Mouse (Mus musculus) MEL (cell line): Measurements from ENCODE around the gene Nupr1l.

Experiments used
- CTCF ChIP-seq, 3 experiments: IDR thresholded peaks in 2 of 3; conservative IDR thresholded peaks in 1 of 3; 2 replicates each; pipeline ENCODE4 v1.5.1; 2011 to 2012; ENCODE audit warnings: low read length in 3 of 3, low read depth in 2 of 3, mild to moderate bottlenecking in 2 of 3, improper control_type of control experiment in 1 of 3, inconsistent platforms in 1 of 3, mixed read lengths in 1 of 3, moderate library complexity in 1 of 3; ENCODE audit not compliant: control insufficient read depth in 1 of 3, insufficient read depth in 1 of 3, poor library complexity in 1 of 3, severe bottlenecking in 1 of 3
- EP300 ChIP-seq, 2 experiments: IDR thresholded peaks; 2 replicates each; pipeline ENCODE4 v1.6.1; 2011; ENCODE audit warnings: improper control_type of control experiment in 2 of 2, low read length in 2 of 2, low read depth in 1 of 2, mild to moderate bottlenecking in 1 of 2
- GATA1 ChIP-seq: IDR thresholded peaks from 2 replicates; pipeline ENCODE4 v1.6.1; 2011; ENCODE audit warnings: low read depth, low read length, improper control_type of control experiment
- MAFK ChIP-seq: IDR thresholded peaks from 2 replicates; pipeline ENCODE4 v1.6.1; 2011; ENCODE audit warnings: low read depth, mild to moderate bottlenecking, low read length, improper control_type of control experiment, borderline replicate concordance
- MAZ ChIP-seq: IDR thresholded peaks from 2 replicates; pipeline ENCODE4 v1.6.1; 2012; ENCODE audit warnings: low read depth, mild to moderate bottlenecking, inconsistent platforms, low read length, improper control_type of control experiment
- RCOR1 ChIP-seq: IDR thresholded peaks from 2 replicates; pipeline ENCODE4 v1.6.1; 2012; ENCODE audit warnings: low read depth, mild to moderate bottlenecking, inconsistent platforms, low read length, improper control_type of control experiment

DNA sequence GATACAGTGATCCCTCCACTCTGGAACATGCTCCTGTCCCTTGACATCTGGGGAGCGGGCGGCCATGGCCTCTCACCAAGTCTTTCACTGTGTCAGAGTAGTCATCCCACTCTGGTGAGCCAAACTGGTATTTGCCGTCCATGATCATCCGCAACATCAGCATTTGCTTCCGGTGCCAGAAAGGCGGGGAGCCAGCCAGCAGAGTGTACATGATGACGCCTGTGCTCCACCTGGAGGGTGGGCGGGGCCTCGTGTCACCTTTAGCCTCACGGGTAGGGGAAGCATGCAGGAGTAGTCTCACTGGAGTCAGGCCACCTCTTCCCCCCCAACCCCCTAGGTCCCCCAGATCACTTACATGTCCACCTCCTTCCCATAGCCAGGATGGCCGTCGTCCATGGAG, 42.5 kb upstream of the Nupr1l start:
- no peak for TF ChIP-seq MAZ
- no peak for TF ChIP-seq CTCF (IDR thresholded peaks at IDR 0.05 in 2 of 3, conservative IDR thresholded peaks at IDR 0.05 in 1 of 3; ENCODE audit: control insufficient read depth in 1 of 3, insufficient read depth in 1 of 3, low read depth in 2 of 3, low read length in 3 of 3, poor library complexity in 1 of 3, severe bottlenecking in 1 of 3)
- no peak for TF ChIP-seq EP300 (IDR thresholded peaks at IDR 0.05; ENCODE audit: low read depth in 1 of 2, low read length in 2 of 2)
- no peak for TF ChIP-seq RCOR1
- TF ChIP-seq GATA1, result no peak
- no peak for TF ChIP-seq MAFK
